Mouse (Mus musculus) R1 (cell line): Measurements from ENCODE around the gene Dnmt3b.
"Not testable (repeated sequence)": the region's sequence is repeated elsewhere in the genome, so short reads cannot be mapped to it uniquely, and the experiment has no call there.

Experiments used
- DNase-seq: peaks from one replicate; pipeline ENCODE4 v3.0.0-alpha.2; 2018; ENCODE audit warnings: low read depth, low spot score

The Dnmt3b gene

GRCm38 (mm10) chr2:153633259-153633658 is 16.0 kb upstream of the Dnmt3b start:
- DNase-seq: peak; percentile 51

GRCm38 (mm10) chr2:153638977-153639680 is 10.1 kb upstream of the Dnmt3b start:
- DNase-seq: peak; percentile 66

DNA sequence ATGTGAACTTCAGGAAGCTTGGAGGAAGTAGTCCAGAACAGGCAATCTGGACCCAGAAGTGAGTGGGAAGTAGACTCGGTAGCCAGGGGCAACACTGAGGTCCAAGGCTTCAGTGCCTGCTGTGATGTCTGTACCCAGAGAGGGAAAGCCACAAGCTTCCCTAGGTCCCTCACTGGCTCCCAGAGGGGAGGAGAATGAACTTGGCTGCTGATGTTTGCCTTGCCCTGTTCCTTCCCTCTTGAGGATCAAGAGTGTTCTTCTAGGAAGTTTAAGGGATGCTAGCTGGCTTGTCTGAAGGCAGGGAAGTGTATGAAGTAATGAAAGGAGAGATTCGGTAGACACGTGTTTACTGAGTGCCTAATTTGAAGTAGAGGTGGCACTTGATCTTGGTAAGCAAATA is 6.8 kb upstream of the Dnmt3b start:
- DNase-seq: peak; percentile 55

GRCm38 (mm10) chr2:153642999-153643398 is 6.3 kb upstream of the Dnmt3b start:
- peak; percentile 91 for DNase-seq

DNA sequence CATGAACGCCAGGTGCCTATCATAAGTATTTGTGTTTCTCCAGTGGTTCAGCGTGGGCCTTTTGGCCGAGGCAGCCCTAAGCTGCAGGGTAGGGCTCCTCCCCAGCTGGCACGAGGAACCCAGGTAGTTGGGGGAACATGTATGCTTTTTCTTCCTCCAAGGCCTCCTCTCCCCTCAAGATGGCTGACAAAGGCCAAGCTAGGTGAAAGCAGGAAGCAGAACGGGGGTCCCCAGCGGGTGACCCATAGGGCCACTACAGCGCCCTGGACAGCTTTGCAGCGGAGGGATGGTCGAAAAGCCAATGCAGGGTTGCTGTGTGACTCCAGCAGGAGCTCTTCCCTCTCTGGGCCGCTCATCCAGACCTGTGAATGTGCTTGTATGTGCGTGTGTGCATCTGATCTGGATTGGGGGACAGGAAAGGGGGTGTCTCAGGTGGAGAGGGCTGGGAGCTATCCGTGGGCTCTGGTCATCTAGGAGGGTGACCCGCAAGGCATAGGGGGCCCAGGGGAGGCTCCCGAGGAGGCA is 415 bp upstream of the Dnmt3b start:
- DNase-seq: peak; percentile 67

DNA sequence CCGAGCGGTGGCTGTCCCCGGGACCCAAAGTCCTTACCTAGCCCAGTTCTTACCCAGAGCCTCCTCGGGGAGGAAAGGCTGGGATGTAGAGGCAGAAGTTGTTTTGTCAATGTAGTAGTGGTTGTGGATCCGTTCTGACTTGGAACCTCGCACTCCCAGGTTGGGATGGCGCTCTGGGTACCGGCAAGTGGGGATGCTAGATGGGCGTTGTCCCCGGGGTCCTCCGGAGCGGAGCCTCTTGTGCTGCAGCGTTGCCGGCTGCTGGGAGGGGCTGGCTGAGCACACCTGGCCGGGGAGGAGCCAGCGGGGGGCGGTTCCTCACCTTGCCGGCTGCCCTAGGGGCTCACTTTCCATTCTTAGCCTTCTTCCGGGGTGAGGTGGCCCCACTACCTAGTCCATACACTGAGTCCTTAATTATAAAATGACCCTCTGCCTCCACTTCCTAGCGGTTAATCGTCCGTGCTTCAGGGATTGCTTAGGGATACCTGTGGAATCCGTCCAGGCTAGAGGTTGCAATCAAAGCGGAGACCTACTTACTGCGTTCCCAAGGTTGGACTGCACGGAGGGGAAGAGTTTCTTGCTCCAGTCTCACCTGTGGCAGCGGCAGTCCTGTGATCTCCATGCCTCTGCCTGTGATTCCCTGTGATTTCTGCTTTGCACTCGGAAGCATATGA is 901 bp downstream of the Dnmt3b start:
- DNase-seq: peak; percentile 51

GRCm38 (mm10) chr2:153651681-153652080 is 2.4 kb downstream of the Dnmt3b start:
- peak; percentile 91 for DNase-seq

DNA sequence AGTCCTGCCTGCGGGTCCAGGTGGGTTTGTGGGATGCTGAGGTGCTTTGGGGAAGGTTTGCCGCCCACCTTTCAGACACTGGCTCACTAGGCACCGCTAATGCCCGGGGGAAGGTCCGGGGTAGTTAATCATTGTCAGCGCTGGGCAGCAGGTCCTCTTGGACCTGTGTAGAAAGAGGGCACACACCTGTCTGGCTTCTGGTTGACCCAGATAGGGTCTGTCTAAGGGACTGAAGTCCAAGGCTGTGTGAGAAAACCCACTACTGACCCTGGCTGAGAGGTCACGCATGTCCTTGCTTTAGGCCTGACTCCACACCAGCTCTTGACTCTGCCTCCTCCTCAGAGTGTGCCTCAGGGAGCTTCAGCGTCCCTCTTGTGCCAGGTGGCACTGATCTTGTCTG is 8.4 kb downstream of the Dnmt3b start:
- not testable (repeated sequence) for DNase-seq

- peak; percentile 86 for DNase-seq
Measured at GRCm38 (mm10) chr2:153660616-153661015, 11.4 kb downstream of the Dnmt3b start.

DNA sequence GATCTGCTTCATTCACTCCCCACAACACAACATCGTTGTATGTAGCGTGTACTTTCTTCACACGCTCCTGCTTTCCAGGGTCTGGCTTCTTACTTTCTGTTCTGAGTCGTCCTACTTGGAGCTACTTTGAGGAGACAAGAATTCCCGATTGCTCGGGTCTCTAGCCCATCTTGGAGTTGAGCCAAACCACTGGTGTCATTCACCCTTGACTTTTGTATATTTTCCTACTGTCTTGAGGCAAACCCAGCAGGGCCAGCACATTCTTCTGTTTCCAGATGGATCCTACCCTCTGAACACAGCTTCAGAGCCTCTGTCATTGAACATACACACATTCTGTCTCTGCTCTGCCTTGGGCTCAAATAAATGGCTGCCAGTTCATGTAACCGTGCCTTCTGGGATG is 16.2 kb downstream of the Dnmt3b start:
- no peak for DNase-seq

DNA sequence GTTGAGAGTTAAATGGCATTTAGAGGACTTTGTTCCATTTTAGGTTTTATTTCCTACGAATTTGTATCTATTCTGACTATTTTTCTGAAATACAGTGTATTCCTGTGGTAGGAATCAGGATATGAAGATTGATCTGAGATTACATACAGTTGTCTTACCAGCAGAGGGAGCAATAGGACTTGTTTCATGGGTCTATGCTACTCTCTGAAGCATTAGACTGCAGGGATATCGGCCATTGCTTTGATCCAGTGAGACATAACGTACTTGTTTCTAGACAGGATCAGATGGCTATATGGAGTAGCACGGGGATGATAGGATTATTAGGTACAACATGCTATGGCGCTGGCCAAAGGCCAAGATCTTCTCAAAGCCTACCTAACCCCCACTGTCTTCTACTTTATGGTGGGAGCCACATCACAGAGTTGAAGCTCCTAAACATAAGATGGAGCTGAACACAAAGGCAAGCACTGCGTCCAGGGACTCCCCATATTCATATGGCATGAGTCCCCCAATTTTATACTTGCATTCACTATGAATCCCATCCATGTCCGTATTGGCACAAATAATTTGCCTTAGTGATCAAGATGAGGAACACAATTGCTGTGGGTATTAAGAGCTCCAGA is 19.6 kb downstream of the Dnmt3b start:
- DNase-seq: peak; percentile 67

DNA sequence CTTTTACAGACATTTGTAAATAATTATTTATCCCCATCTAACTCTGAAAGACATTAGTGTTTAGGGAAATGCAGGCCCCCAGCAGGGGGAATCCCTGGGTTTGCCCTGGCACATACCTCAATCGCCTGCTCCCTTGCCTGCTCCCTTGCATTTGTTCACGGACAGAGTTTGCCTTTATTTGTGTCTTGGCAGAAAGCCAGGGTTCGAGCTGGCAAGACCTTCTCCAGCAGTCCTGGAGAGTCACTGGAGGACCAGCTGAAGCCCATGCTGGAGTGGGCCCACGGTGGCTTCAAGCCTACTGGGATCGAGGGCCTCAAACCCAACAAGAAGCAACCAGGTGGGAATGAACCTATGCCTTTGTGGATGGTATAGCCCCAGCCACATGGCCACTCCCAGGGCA is 20.9 kb downstream of the Dnmt3b start:
- DNase-seq: no peak

DNA sequence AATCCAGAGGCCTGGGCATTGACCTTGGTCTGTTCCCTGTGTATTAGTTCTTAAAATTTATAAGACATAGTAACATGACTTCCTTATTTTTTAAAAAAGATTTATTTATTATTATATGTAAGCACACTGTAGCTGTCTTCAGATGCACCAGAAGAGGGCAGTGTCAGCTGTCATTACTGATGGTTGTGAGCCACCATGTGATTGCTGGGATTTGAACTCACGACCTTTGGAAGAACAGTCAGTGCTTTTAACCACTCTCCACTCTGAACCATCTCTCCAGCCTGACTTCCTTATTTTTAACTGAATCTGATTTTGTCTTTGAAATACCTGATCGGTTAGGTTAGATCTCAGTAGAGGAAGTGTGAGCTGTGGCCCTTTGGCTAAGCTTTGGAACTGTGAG is 23.4 kb downstream of the Dnmt3b start:
- DNase-seq: no peak

DNA sequence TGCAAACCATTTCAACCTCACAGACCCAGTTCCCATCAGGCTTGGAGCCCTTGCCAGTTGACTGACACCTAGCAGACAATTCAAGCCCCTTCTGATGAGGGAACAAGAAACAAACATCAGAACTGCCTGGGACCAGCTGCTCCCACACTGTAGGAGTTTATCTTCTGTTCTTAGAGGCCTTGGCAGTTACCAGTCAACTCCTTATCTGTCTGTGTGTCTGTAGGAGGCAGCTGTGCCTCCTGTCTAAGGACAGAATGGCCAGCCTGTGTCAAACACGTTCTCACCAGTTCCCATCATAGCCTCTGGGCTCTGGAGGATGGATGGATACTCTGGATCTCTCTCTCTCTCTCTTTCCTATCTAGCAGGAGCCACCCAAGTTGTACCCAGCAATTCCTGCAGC is 26.1 kb downstream of the Dnmt3b start:
- not testable (repeated sequence) for DNase-seq

DNA sequence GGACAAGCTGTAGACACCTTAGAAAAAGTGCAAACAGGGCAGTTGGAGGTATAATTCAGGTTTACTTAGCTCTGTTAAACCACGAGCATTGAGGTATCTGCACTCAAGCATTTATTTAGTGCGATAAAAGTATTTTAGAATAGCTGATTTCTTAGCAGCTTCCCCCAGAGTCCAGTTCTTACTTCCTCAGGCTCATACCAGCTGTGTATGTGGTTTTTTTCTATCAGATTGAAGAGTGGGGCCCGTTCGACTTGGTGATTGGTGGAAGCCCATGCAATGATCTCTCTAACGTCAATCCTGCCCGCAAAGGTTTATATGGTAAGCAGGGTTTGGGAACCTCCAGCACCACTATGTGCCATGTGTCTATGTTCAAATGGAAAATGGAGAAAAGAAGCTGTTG is 27.7 kb downstream of the Dnmt3b start:
- no peak for DNase-seq

GRCm38 (mm10) chr2:153677550-153677949 is 28.3 kb downstream of the Dnmt3b start:
- DNase-seq: no peak

GRCm38 (mm10) chr2:153679959-153680358 is 30.7 kb downstream of the Dnmt3b start:
- no peak for DNase-seq

GRCm38 (mm10) chr2:153693413-153693812 is 44.2 kb downstream of the Dnmt3b start:
- DNase-seq: not testable (repeated sequence)

- DNase-seq: peak; percentile 80
Measured at GRCm38 (mm10) chr2:153694462-153695085, 45.3 kb downstream of the Dnmt3b start.

- DNase-seq: no peak
Measured at GRCm38 (mm10) chr2:153696352-153696751, 47.1 kb downstream of the Dnmt3b start, which contains the start of gene Dnmt3c. TSS of gene Dnmt3c (plus strand) at chr2:153696652.

GRCm38 (mm10) chr2:153703389-153703788 is 54.1 kb downstream of the Dnmt3b start:
- no peak for DNase-seq
